Mouse (Mus musculus): Measurements from ENCODE around the gene Acad11. TPM values are rescaled to one million over a fixed set of nuclear protein-coding genes. Genes with fewer than 3 reads are reported as not detected.

Gene Acad11
- total RNA-seq, 2 experiments from 2014 or later: 20.8 to 24.1 TPM

Other genes starting within 250 kb of the Acad11 start
- gene Nphp3, start 60.8 kb upstream of the Acad11 start, total RNA-seq (2021): 1 to 10 TPM; 1.8 TPM
- gene Gm28305, start 22.7 kb upstream of the Acad11 start, total RNA-seq (2021): not detected
- 10 to 100 TPM; 12.0 to 15.2 TPM for gene Uba5, start 243 bp upstream of the Acad11 start, total RNA-seq (2021)
- 1 to 10 TPM; 1.9 to 2.7 TPM for gene Ackr4, start 63.6 kb downstream of the Acad11 start, total RNA-seq (2021)
- gene Dnajc13, start 199.6 kb downstream of the Acad11 start, total RNA-seq (2021): 10 to 100 TPM; 19.2 to 24.1 TPM